Mouse (Mus musculus): ENCODE results near the gene Sertad4. TPM values are rescaled to one million over a fixed set of nuclear protein-coding genes. Genes with fewer than 3 reads are reported as not detected.

Gene Sertad4
- total RNA-seq, 2 experiments from 2014 or later, result 1.9 to 2.7 TPM

DNA sequence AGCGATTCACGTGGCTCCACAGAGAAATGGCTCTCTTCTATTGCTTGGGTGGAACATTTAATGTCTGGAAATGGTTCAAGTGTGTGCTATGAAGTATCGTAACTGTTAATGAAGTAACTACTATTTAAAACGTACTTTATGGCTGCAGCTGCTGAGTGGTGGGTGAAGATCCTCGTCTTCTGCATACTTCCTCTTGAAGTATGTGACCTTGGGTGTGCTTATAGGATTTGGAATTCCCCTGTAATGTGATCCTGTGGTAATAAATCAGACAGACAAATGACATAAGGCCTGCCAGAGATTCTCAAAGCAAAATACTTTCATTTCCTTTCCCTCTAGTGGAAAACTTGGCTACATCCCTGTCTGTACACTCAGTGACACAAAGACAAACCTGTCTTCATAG, 5.9 kb downstream of the Sertad4 start:
- Histone ChIP-seq H3K27ac (no peak overlapping the region), H3K4me3 (no peak overlapping the region)
- no peak for TF ChIP-seq CTCF (IDR thresholded peaks at IDR 0.05)
- intact Hi-C loops (cut with DNase I), result loop anchor here (5.0 kb wide), 1 partner anchor 42 kb away; no protein-coding TSS in a partner anchor
- DNase-seq, result no peak

DNA sequence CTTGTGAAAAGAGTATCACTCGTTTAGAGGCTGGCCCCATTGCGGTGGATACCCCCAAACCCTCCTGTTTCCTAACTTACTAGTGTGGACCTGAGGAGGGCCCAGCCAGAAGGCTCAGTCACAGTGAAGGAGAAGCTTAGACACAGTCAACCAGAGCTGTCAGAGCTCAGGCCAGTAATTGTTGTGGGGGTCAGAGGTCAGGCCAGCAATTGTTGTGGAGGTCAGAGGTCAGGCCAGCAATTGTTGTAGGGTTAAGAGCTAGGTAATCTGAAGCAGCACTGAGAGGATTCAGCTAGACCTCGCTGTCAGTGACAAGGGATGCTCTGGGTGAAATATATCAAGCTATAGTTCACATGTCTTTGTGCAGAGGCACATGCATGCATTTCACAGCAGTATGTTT, 8.3 kb downstream of the Sertad4 start:
- intact Hi-C loops (cut with DNase I), result no loop called here
- no peak for DNase-seq
- TF ChIP-seq CTCF (IDR thresholded peaks at IDR 0.05), result no peak
- no peak overlapping the region for H3K4me3 ChIP-seq
- no peak overlapping the region for H3K27ac ChIP-seq

DNA sequence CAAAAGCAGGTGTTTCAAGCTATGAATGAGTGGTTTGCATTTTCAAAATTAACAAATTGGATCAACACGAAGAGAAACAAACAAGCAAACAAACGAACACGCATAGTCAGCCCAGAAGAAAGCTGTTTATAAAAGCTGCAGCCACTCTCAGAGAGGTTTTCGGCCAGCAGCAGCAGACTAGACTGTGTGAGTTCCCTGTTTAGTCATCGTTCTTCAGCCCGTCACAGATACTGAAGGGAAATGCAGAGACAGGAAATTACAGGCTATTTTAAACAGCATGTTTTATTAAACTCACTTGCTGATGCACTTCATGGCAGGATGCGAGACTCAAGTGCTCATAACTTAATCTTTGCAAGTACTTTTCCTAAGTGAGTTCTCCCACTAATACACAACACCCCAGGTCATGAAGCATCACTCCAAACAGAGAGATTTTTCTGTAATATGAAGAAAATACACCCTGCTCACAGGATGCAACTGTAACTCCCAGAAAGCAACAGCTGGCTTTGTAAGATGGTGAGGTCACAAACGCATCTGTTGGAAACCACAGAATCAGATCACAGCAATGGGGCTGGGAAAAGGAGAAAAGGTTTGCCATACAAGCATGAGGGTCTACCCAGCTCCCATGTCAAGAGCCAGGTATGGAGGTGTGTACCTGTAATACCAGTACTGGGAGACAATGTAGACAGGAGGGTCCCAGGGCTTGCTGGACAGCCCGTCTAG, 14.3 kb downstream of the Sertad4 start:
- Histone ChIP-seq H3K4me3 (no peak overlapping the region), H3K27ac (no peak overlapping the region)
- TF ChIP-seq CTCF (IDR thresholded peaks at IDR 0.05), result no peak
- intact Hi-C loops (cut with DNase I), result no loop called here
- DNase-seq, result no peak

DNA sequence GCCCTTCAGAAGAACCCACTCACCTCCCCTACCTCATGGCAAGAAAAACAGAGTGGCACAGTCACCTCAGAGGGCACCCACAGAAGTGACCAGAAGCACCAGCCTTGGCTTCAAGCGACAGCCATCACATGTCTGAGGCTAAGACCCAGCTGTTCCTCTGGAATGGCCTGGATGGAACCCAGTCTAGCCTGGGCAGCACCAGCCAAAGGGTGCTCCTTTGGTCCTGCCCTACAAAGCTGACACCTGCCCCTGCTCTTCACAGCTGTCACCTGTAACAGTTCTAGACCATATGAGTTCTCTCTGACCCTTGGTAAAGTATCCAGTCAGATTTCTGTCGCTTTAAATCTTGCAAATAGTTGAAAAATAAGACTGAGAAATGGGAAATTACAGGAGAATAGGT, 14.9 kb downstream of the Sertad4 start:
- no peak for TF ChIP-seq CTCF (IDR thresholded peaks at IDR 0.05)
- Histone ChIP-seq H3K27ac (no peak overlapping the region), H3K4me3 (no peak overlapping the region)
- intact Hi-C loops (cut with DNase I), result no loop called here
- peak; percentile 55 for DNase-seq

DNA sequence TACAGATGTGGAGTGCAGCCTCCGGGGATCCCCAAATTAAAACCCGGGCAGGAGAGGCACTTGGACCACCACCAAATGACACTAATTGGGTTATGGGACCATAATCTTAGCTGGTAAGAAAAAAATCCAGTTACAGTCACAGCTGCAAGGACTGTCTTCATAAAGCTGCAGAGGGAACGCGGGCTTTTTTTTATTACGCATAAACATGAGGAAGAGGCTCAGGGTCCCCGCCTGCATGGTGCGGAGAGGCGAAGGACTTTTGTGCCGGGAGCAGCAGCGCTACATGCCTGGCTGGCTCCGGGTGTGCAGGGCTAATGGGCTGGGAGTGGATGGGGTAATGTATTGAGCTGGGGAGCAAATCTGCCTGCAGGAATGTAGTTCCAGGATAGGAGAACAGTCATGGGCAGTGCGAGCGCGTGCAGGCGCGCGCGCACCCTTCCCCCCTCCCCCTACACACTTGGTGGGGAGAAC, 20.3 kb downstream of the Sertad4 start:
- no peak for TF ChIP-seq CTCF (IDR thresholded peaks at IDR 0.05)
- DNase-seq, result no peak
- intact Hi-C loops (cut with DNase I), result no loop called here
- H3K4me3 ChIP-seq, result peak overlapping the region; percentile 76
- H3K27ac ChIP-seq, result no peak overlapping the region

DNA sequence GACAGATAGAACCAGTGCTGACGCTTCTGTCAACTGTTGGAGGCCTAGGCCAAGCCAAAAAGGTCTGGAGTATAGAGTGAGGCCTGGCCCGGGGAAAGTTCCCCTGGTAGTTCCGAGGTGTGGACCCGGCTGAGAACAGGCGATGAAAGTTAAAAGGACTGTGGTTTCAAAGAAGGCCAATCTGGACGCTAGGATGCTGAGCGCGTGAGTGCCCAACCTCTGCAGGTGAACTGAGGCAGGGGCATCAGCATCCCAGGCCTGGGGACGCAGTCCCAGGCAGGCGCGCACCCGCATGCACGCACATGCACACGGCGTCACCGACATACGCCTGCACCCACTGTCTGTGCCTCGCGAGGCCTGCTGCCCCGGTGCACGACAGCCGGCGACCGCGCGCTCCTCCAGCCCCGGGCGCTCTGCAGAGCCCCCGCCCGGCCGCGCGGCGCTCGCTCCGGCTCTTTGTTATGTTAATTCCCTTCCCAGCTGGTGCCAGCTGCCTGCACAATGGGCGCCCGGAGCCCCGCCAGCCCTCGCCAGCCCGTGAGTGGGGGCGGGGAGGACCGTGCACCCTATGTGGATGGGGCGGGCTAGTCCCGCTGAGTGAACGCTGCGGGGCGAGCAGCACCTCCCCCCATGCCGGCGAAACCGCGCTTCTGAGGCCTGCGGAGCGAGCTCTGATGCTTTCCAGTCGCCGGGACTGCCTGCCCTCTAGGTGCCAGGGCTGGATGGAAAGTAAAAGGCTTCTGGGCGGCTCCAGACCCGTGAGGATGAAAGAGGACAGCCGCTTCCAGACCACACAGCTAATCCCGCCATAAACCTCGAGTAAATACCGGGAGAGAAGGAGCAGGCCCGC, 21.0 kb downstream of the Sertad4 start:
- TF ChIP-seq CTCF (IDR thresholded peaks at IDR 0.05), result no peak
- Histone ChIP-seq H3K27ac (peak overlapping the region; percentile 49; the same call in 1 of the 2 replicates), H3K4me3 (peak overlapping the region; percentile 76)
- intact Hi-C loops (cut with DNase I), result no loop called here
- peak; percentile 48 for DNase-seq

DNA sequence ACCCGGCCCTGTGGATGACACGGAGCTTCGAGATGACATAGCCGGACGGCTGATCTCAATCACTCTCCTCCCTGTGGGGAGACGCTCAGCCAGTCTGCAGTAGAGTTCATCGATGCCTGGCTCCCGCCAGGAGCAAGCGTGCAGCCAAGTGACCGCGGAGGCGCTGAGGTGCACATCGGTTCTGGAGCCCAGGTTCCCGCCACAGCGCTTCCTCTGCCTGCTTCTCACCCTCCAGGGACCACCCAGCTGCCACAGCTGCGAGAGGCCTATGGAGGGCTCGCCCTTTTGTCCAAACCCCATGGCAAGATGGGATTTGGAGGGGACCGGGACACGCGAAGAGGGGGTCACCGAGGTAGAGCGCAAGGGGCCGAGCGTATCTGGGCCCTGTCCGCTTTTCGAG, 22.0 kb downstream of the Sertad4 start:
- TF ChIP-seq CTCF (IDR thresholded peaks at IDR 0.05), result no peak
- intact Hi-C loops (cut with DNase I), result no loop called here
- no peak overlapping the region for H3K4me3 ChIP-seq
- peak; percentile 22 for DNase-seq
- no peak overlapping the region for H3K27ac ChIP-seq

DNA sequence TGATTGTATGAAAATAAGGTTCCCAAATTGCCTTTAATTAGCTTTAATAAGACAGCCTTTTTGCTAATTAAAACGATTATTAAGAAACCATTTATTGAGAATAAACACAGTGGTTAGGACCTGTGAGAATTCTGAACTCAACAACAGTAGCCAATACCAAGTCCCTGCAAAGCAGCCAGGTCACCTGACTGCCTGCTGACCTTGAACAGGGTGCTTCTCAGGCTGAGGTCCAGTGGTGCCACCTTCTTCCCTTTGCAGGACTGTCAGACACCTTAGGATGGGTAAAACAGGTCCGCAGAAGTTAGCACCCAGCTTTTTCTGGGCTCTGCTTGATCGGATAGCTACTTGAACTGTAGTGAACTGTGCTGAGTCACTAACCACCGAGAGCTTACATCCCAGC, 22.5 kb downstream of the Sertad4 start:
- intact Hi-C loops (cut with DNase I), result no loop called here
- no peak for TF ChIP-seq CTCF (IDR thresholded peaks at IDR 0.05)
- DNase-seq, result no peak
- Histone ChIP-seq H3K27ac (no peak overlapping the region), H3K4me3 (no peak overlapping the region)

DNA sequence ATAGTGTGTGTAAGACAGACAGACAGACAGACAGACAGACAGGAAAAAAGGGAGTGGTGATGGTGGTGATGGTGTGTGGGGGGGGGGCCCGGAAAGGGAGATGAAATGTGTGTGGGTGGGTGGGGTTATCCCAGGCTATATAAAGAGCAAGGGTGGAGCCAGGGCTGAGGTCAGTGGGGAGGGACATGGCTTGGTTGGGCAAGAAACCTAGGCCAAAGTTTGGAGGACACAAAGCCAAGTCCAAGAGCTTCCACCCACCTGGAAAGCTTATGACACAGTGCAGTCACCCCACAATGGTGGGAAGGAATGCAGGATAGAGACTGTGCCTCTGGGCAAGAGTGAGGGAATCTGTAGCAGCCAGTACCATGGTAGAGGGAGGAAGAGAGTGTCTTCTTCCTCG, 23.2 kb downstream of the Sertad4 start:
- H3K27ac ChIP-seq, result no peak overlapping the region
- intact Hi-C loops (cut with DNase I), result no loop called here
- no peak for TF ChIP-seq CTCF (IDR thresholded peaks at IDR 0.05)
- no peak for DNase-seq
- H3K4me3 ChIP-seq, result no peak overlapping the region

DNA sequence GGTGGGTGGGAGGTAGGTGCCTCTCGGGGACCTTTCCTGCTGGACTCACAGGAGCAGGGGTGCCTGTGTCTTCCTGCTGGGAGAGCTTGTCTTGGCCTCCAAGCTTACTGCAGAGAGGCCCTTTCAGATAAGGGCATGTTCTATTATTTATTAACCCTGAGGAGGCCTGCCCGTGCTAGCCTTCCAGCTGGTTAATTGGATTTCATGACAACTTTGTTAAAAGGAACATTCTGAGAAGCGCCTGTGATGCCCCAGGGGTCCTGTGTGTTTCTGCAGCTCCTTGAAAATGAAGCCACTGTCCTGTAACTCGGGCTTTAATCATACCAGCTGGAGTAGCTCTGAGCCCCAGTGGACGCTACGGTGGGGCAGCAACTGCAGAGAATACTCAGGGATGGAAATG, 25.1 kb downstream of the Sertad4 start:
- TF ChIP-seq CTCF (IDR thresholded peaks at IDR 0.05), result no peak
- H3K27ac ChIP-seq, result no peak overlapping the region
- DNase-seq, result no peak
- H3K4me3 ChIP-seq, result no peak overlapping the region
- intact Hi-C loops (cut with DNase I), result no loop called here

DNA sequence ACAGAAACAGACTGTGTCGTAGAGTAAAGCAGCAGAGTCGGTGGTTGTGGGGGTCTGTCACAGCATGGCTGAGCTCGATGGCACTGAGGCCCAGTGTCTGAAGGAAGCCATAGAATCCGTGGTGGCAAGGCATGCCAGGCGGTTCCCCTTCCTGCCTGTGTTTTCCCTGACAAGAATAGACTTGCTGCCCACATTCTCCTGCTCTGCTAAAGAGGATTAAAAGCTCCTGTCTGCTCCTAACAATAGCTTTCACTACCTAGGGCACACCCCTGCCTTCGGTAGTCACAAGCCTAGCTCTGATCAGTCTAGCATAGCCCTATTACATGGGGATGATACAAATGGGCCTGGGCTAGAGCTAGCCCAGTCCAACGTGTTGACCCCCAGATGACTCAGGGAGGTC, 26.6 kb downstream of the Sertad4 start:
- no peak for DNase-seq
- no peak for TF ChIP-seq CTCF (IDR thresholded peaks at IDR 0.05)
- intact Hi-C loops (cut with DNase I), result no loop called here
- Histone ChIP-seq H3K27ac (no peak overlapping the region), H3K4me3 (no peak overlapping the region)

DNA sequence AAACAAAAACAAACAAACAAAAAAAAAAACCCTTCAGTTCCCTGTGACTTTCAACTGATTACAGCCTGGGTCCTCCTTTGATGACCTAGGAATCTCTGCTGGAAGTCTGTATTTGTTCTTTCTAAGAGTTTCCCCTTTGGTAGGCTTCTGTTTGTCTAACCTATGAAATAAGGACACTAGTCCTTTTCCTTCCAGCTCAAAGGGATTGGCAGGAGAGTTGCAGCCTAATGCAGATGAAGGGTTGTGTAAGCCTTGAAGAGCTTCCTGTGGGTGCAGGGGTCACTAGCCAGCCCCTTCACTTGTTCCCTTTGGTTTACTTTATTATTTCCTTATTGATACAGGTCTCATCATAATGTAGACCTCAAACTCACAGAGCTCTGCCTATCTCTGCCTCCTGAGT, 27.6 kb downstream of the Sertad4 start:
- no peak overlapping the region for H3K4me3 ChIP-seq
- DNase-seq, result no peak
- H3K27ac ChIP-seq, result no peak overlapping the region
- TF ChIP-seq CTCF (IDR thresholded peaks at IDR 0.05), result no peak
- intact Hi-C loops (cut with DNase I), result no loop called here

DNA sequence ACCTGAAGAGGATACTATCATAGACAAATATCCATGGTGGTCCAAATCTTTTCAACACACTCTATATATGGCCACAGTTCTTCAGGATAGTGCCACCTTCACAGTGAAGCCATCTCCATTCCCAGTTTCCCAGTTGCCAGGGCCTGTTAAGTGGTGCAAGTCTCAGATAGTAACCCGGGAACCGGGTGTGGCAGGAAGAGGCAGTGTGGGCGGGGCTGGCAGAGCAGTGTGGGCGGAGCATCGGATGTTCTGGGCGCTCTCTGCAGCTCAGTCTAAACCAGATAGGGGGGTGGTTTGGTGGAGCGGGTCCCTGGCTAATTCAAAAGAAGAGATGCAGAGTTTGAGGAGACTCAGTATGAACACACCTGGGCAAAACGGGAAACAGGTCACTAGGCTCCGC, 29.8 kb downstream of the Sertad4 start:
- no peak for DNase-seq
- intact Hi-C loops (cut with DNase I), result no loop called here
- H3K4me3 ChIP-seq, result no peak overlapping the region
- H3K27ac ChIP-seq, result no peak overlapping the region
- no peak for TF ChIP-seq CTCF (IDR thresholded peaks at IDR 0.05)

Data from gastrocnemius, adult 2 months (tissue).